Mouse (Mus musculus) small intestine, adult 2 months (tissue): ENCODE data around the gene Nom1.

Experiments used
- CTCF ChIP-seq: fragments of 200-500 bp; IDR thresholded peaks from 2 replicates; pipeline ENCODE4 v1.5.1; 2012; ENCODE audit warnings: low read depth, mild to moderate bottlenecking, control low read depth, inconsistent platforms, low read length, moderate library complexity, mixed read lengths; ENCODE audit not compliant: insufficient replicate concordance, insufficient read length; ENCODE audit errors: extremely low read depth
- POLR2A ChIP-seq: fragments of 200-500 bp; IDR thresholded peaks from 2 replicates; pipeline ENCODE4 v1.6.1; 2012; ENCODE audit warnings: low read depth, mild to moderate bottlenecking, control low read depth, inconsistent platforms, low read length, moderate library complexity

DNA sequence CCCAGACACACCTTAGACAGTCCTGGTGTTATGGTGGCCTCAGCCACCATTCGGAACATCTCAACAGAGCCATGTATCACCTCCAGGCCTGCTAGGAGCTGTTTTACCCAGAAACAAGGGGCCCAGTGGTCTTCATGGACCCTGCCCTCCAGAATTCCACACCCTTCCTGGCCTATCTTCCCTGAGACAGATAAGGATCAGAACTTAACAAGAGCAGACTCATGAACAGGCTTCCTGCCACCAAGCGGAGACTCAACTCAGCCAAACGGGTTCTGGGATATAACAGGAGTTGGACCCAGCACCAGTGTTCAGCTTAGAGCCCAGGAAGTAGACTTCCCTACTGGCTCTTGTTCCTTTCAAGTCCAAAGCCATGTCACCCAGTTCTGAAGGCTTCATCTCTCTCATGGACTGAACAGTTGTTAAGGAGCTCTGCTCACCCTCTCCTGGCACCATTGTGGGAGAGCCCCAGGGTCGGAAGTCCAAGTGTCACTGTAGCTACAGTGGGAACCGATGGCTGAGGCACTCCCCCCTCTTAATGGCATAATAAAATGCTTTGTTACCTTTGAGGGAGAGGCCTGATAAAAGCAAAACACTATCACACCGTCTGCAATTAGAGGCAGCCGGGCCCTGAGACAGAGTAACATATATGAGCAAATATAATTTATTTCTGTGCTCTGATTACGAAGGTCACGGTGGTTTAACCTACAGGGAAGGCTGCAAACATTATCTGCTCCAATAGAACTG is 28.7 kb downstream of the Nom1 start:
- TF ChIP-seq POLR2A (no peak), CTCF (no peak)
